Mouse (Mus musculus) liver, embryonic 14.5 days (tissue): ENCODE measurements around the gene Neurl1b.

ENCODE experiments used
- CTCF ChIP-seq: IDR thresholded peaks from 2 replicates; pipeline ENCODE4 v1.5.1; 2016; ENCODE audit warnings: antibody characterized with exemption, low read depth, control low read depth
- EP300 ChIP-seq: IDR thresholded peaks from 2 replicates; pipeline ENCODE4 v1.6.1; 2016; ENCODE audit warnings: antibody characterized with exemption, low read depth

GRCm38 (mm10) chr17:26370521-26371245 is 43.9 kb upstream of the Neurl1b start:
- TF ChIP-seq CTCF (peak; percentile 71), EP300 (no peak)
